Mouse (Mus musculus) forebrain, embryonic 10.5 days (tissue): ENCODE measurements around the gene Cryba1. TPM values are rescaled to one million over a fixed set of nuclear protein-coding genes. Genes with fewer than 3 reads are reported as not detected.

ENCODE experiments used
- polyA plus RNA-seq: library from polyadenylated mRNA; unstranded; fragments of >200 nt; fragmentation: Nextera tagmentation; extraction: Ambion mirVana; gene quantifications from 2 replicates; pipeline ENCODE4 v1.2.1, GENCODE M21; 2016

Gene Cryba1
- polyA plus RNA-seq, 1 experiment from 2014 or later = 0.73 TPM

Other genes starting within 250 kb of the Cryba1 start
- 9.2 and 9.4 TPM in 2 replicates for gene Ankrd13b, start 235.6 kb downstream of the Cryba1 start, polyA plus RNA-seq
- 12.2 and 12.8 TPM in 2 replicates for gene Git1, start 231.7 kb downstream of the Cryba1 start, polyA plus RNA-seq
- 4.7 and 5.5 TPM in 2 replicates for gene Abhd15, start 210.2 kb downstream of the Cryba1 start, polyA plus RNA-seq
- gene Trp53i13, start 209.3 kb downstream of the Cryba1 start, polyA plus RNA-seq = 30.4 and 32.7 TPM in 2 replicates
- gene Gm10392, start 206.1 kb downstream of the Cryba1 start, polyA plus RNA-seq = 0.10 TPM in 2 replicates
- 14.8 and 15.1 TPM in 2 replicates for gene Taok1, start 117.5 kb downstream of the Cryba1 start, polyA plus RNA-seq
- 3.9 TPM in 2 replicates for gene Nufip2, start 39.1 kb downstream of the Cryba1 start, polyA plus RNA-seq
- gene Myo18a, start 38.0 kb upstream of the Cryba1 start, polyA plus RNA-seq = 25.9 and 26.4 TPM in 2 replicates
- 0.92 and 1.2 TPM in 2 replicates for gene Gm10277, start 62.5 kb upstream of the Cryba1 start, polyA plus RNA-seq
- 10.0 and 10.1 TPM in 2 replicates for gene Pipox, start 168.8 kb upstream of the Cryba1 start, polyA plus RNA-seq
- gene Sez6, start 205.5 kb upstream of the Cryba1 start, polyA plus RNA-seq = 2.8 and 4.3 TPM in 2 replicates